Mouse (Mus musculus) stomach, embryonic 15.5 days (tissue): ENCODE data around the gene Polr3f. TPM values are rescaled to one million over a fixed set of nuclear protein-coding genes. Genes with fewer than 3 reads are reported as not detected.
A peak's percentile ranks its signal among the peaks of the same experiment; 100 is the strongest.

Experiments
- ATAC-seq: fragments of 200-750 bp; cut with Nextera tagmentation; 2 replicates; pipeline ENCODE4 v1.8.0; 2017; ENCODE audit warnings: low read depth, moderate number of reproducible peaks, moderate TSS enrichment; ENCODE audit not compliant: insufficient read depth, low FRiP score
- H3K27ac ChIP-seq: fragments of 300-500 bp; sonication (generic); 2 replicates; pipeline ENCODE4 v1.5.1; 2015; ENCODE audit warnings: mild to moderate bottlenecking, inconsistent platforms
- H3K27me3 ChIP-seq: fragments of 300-500 bp; sonication (generic); replicated peaks from 2 replicates; pipeline ENCODE4 v1.6.1; 2015; ENCODE audit warnings: inconsistent platforms
- H3K36me3 ChIP-seq: fragments of 300-500 bp; sonication (generic); 2 replicates; pipeline ENCODE4 v1.6.1; 2015; ENCODE audit warnings: inconsistent platforms
- H3K4me1 ChIP-seq: fragments of 300-500 bp; sonication (generic); 2 replicates; pipeline ENCODE4 v1.6.1; 2015; ENCODE audit warnings: inconsistent platforms
- H3K4me2 ChIP-seq: fragments of 300-500 bp; sonication (generic); 2 replicates; pipeline ENCODE4 v1.6.1; 2015; ENCODE audit warnings: mild to moderate bottlenecking, inconsistent platforms
- H3K4me3 ChIP-seq: fragments of 300-500 bp; sonication (generic); replicated peaks from 2 replicates; pipeline ENCODE4 v1.5.1; 2015; ENCODE audit warnings: inconsistent platforms
- H3K9ac ChIP-seq: fragments of 300-500 bp; sonication (generic); 2 replicates; pipeline ENCODE4 v1.6.1; 2015; ENCODE audit warnings: inconsistent platforms
- H3K9me3 ChIP-seq: fragments of 300-500 bp; sonication (generic); 2 replicates; pipeline ENCODE4 v1.6.1; 2016; ENCODE audit warnings: inconsistent platforms
- WGBS: fragments of 180-500 bp; shearing (Covaris S2); methylation state at CpG from one replicate; pipeline ENCODE4 v1.1.7; 2015; 5-methylcytosine and 5-hydroxymethylcytosine counted together
- polyA plus RNA-seq: library from polyadenylated mRNA; unstranded; fragments of >200 nt; fragmentation: Nextera tagmentation; extraction: Ambion mirVana; gene quantifications from 2 replicates; pipeline ENCODE4 v1.2.1, GENCODE M21; 2015

Polr3f gene
- polyA plus RNA-seq: 21.9 and 22.6 TPM in 2 replicates

GRCm38 (mm10) chr2:144526981-144527820, at the start of gene Polr3f, which contains the start of gene Dzank1:
Gene Polr3f, plus strand, starts transcription at chr2:144527718.
Gene Dzank1, minus strand, starts transcription at chr2:144527414.
- under 1% methylated on average over 56 of the region's 56 CpGs for WGBS
- Histone ChIP-seq H3K4me2 (peak within 1 kb of the TSS; percentile 94), H3K9me3 (no peaks in the 10 kb centered on the region), H3K27me3 (peaks cover 9% of the 10 kb centered on the region; the same call in 1 of the 2 replicates), H3K4me1 (peaks cover 10% of the 10 kb centered on the region), H3K27ac (peak within 1 kb of the TSS; percentile 91), H3K4me3 (peak within 1 kb of the TSS; percentile 94), H3K36me3 (peaks cover 4% of the 10 kb centered on the region; the same call in 1 of the 2 replicates), H3K9ac (peak within 1 kb of the TSS; percentile 88)
- peak; percentile 98 for ATAC-seq

DNA sequence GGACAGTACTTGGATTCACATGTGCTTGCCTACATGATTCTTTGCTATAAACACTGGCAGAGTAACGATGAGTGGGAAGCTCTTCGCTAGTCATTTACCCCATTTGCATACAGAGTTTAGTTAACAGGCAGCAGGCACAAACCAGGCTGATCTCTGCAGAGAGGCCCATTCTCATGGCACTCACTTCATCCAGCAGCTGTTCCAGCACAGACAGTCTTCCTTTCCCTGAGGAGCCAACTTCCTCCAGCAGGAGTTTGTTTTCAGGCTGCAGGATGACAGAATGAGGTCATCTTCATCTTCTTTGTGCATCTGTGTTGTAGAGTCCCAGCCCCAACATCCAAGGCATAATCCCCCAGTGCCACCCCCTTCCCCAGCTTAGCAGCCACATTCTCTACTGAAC, 48.1 kb upstream of the Polr3f start:
- Histone ChIP-seq H3K27ac (no peak overlapping the region), H3K4me2 (no peak overlapping the region), H3K9me3 (no peaks in the 10 kb centered on the region), H3K4me3 (no peak overlapping the region), H3K9ac (no peak overlapping the region), H3K27me3 (no peaks in the 10 kb centered on the region), H3K36me3 (no peaks in the 10 kb centered on the region), H3K4me1 (no peaks in the 10 kb centered on the region)
- 71% methylated on average over 2 of the region's 2 CpGs for WGBS
- ATAC-seq: no peak

- H3K4me2 ChIP-seq: no peak overlapping the region
- peaks cover 4% of the 10 kb centered on the region; the same call in 1 of the 2 replicates for H3K4me1 ChIP-seq
- H3K36me3 ChIP-seq: no peaks in the 10 kb centered on the region
- H3K4me3 ChIP-seq: no peak overlapping the region
- no peaks in the 10 kb centered on the region for H3K27me3 ChIP-seq
- ATAC-seq: no peak
- H3K9ac ChIP-seq: no peak overlapping the region
- H3K27ac ChIP-seq: no peak overlapping the region
- WGBS: 69% methylated on average over 1 of the region's 1 CpGs
- H3K9me3 ChIP-seq: no peaks in the 10 kb centered on the region
Observed at GRCm38 (mm10) chr2:144484084-144484483, 43.4 kb upstream of the Polr3f start.

DNA sequence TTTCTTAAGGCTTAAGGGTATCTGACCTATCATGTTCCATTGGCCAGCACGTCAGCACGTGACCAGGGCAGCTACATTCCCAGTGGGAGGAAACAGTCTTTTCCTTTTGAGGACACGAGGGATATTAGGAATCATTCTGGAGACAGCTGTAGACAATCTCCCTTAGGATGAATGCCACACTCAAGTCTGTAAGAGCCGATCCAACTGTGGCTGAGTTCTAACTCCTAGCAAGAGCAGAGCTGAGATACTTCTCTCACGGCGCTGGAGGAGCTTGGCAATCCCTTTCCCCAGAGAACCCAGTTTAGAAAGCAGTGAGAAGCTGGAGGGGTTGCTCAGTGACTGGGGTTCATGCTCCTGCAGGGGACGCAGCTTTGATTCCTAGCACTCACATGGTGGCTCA, 42.1 kb upstream of the Polr3f start:
- Histone ChIP-seq H3K4me2 (no peak overlapping the region), H3K9me3 (no peaks in the 10 kb centered on the region), H3K9ac (no peak overlapping the region), H3K27ac (no peak overlapping the region), H3K36me3 (no peaks in the 10 kb centered on the region), H3K27me3 (no peaks in the 10 kb centered on the region), H3K4me3 (no peak overlapping the region), H3K4me1 (peaks cover 4% of the 10 kb centered on the region; the same call in 1 of the 2 replicates)
- 74% methylated on average over 7 of the region's 7 CpGs for WGBS
- no peak for ATAC-seq

GRCm38 (mm10) chr2:144487476-144487875, 40.0 kb upstream of the Polr3f start:
- 0 out of 2 replicates have a peak overlapping the region, but pooled peaks have one; percentile 7 for H3K27ac ChIP-seq
- peaks cover 4% of the 10 kb centered on the region; the same call in 1 of the 2 replicates for H3K4me1 ChIP-seq
- H3K9me3 ChIP-seq: no peaks in the 10 kb centered on the region
- 51% methylated on average over 6 of the region's 6 CpGs for WGBS
- no peak overlapping the region for H3K4me2 ChIP-seq
- ATAC-seq: no peak
- no peaks in the 10 kb centered on the region for H3K36me3 ChIP-seq
- no peaks in the 10 kb centered on the region for H3K27me3 ChIP-seq
- no peak overlapping the region for H3K9ac ChIP-seq
- no peak overlapping the region for H3K4me3 ChIP-seq

DNA sequence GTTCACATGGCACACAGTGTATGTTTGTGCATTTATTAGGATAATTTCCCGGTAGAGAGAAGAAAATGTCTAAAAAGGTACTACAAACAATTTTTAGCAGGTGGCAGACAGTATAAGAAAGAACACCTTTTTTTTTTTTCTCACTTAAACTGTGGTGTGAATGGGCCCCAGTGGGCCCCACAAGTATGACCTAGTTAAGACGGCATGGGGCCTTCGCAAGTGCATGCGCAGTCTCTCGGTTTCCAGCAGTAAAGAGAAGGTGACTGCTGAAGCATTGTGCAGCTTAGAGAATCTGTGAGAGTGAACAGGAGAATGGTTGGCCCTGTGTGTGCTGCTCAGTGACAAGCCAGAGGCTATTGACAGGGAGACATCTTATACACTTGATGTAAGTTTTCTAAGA, 38.2 kb upstream of the Polr3f start:
- H3K27me3 ChIP-seq: no peaks in the 10 kb centered on the region
- H3K9me3 ChIP-seq: no peaks in the 10 kb centered on the region
- H3K4me2 ChIP-seq: no peak overlapping the region
- H3K4me1 ChIP-seq: peaks cover 4% of the 10 kb centered on the region; the same call in 1 of the 2 replicates
- no peaks in the 10 kb centered on the region for H3K36me3 ChIP-seq
- H3K27ac ChIP-seq: no peak overlapping the region
- no peak overlapping the region for H3K9ac ChIP-seq
- no peak overlapping the region for H3K4me3 ChIP-seq
- 86% methylated on average over 5 of the region's 5 CpGs for WGBS
- no peak for ATAC-seq

- Histone ChIP-seq H3K4me1 (no peaks in the 10 kb centered on the region), H3K9me3 (no peaks in the 10 kb centered on the region), H3K9ac (no peak overlapping the region), H3K36me3 (no peaks in the 10 kb centered on the region), H3K27me3 (no peaks in the 10 kb centered on the region), H3K4me2 (no peak overlapping the region), H3K4me3 (no peak overlapping the region), H3K27ac (no peak overlapping the region)
- no peak for ATAC-seq
- WGBS: 82% methylated on average over 6 of the region's 6 CpGs
Observed at GRCm38 (mm10) chr2:144502134-144502533, 25.4 kb upstream of the Polr3f start.

- Histone ChIP-seq H3K9me3 (no peaks in the 10 kb centered on the region), H3K4me1 (no peaks in the 10 kb centered on the region), H3K9ac (no peak overlapping the region), H3K27ac (no peak overlapping the region), H3K27me3 (no peaks in the 10 kb centered on the region), H3K4me3 (no peak overlapping the region), H3K36me3 (no peaks in the 10 kb centered on the region), H3K4me2 (no peak overlapping the region)
- ATAC-seq: no peak
- WGBS: 76% methylated on average over 3 of the region's 3 CpGs
Observed at GRCm38 (mm10) chr2:144514619-144515018, 12.9 kb upstream of the Polr3f start.

DNA sequence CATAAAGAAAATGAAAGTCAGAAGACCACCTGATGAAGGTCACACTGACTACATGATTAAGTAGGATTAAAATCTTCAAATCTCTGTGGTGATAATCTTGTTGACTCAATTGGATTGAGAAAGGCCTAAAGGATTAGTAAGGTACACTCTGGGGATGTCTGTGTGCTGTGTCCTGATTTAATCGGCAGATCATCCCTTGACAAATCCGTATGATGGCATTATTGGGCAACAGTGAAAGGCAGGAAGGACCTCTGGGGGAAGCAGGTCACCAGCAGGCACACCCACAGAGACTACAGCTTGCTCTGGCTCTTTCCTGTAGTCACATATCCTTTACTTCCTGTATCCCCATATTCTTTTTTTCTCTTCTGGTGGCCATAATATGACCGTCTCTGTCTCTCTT, 7.7 kb upstream of the Polr3f start:
- H3K9ac ChIP-seq: no peak overlapping the region
- no peaks in the 10 kb centered on the region for H3K9me3 ChIP-seq
- H3K27ac ChIP-seq: no peak overlapping the region
- no peaks in the 10 kb centered on the region for H3K4me1 ChIP-seq
- WGBS: 75% methylated on average over 3 of the region's 3 CpGs
- H3K27me3 ChIP-seq: no peaks in the 10 kb centered on the region
- no peak for ATAC-seq
- H3K4me2 ChIP-seq: no peak overlapping the region
- H3K4me3 ChIP-seq: no peak overlapping the region
- no peaks in the 10 kb centered on the region for H3K36me3 ChIP-seq

DNA sequence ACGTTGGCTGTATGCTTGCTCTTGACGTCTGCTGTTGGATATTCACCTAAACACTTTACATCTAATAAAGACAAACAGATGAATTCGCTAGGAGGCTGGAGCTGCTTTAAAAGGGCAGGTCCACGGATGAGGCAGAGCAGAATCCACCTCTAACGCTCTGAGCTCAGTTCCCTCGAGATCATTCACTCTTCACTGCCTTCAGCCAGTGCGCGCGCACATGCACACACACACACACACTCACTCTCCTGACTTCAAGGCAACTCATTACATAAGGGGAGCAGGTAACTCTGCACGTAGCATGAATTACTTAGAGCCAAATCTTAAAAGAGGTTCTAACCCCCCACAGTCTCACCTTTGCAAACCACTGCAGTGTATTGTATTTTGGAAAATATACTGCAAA, 1.7 kb upstream of the Polr3f start:
- H3K9me3 ChIP-seq: no peaks in the 10 kb centered on the region
- no peak overlapping the region for H3K9ac ChIP-seq
- no peak overlapping the region for H3K4me2 ChIP-seq
- no peak for ATAC-seq
- no peak overlapping the region for H3K27ac ChIP-seq
- H3K27me3 ChIP-seq: peaks cover 9% of the 10 kb centered on the region; the same call in 1 of the 2 replicates
- peaks cover 10% of the 10 kb centered on the region for H3K4me1 ChIP-seq
- no peak overlapping the region for H3K4me3 ChIP-seq
- H3K36me3 ChIP-seq: no peaks in the 10 kb centered on the region
- 60% methylated on average over 10 of the region's 10 CpGs for WGBS

- Histone ChIP-seq H3K27me3 (peaks cover 9% of the 10 kb centered on the region; the same call in 1 of the 2 replicates), H3K4me2 (peak overlapping the region; percentile 94), H3K36me3 (peaks cover 6% of the 10 kb centered on the region; the same call in 1 of the 2 replicates), H3K4me3 (peak overlapping the region; percentile 94), H3K9ac (peak overlapping the region; percentile 88), H3K9me3 (no peaks in the 10 kb centered on the region), H3K27ac (peak overlapping the region; percentile 91), H3K4me1 (peaks cover 10% of the 10 kb centered on the region)
- WGBS: under 1% methylated on average over 24 of the region's 25 CpGs
- ATAC-seq: peak; percentile 41
Observed at GRCm38 (mm10) chr2:144527821-144528174, 280 bp downstream of the Polr3f start.

DNA sequence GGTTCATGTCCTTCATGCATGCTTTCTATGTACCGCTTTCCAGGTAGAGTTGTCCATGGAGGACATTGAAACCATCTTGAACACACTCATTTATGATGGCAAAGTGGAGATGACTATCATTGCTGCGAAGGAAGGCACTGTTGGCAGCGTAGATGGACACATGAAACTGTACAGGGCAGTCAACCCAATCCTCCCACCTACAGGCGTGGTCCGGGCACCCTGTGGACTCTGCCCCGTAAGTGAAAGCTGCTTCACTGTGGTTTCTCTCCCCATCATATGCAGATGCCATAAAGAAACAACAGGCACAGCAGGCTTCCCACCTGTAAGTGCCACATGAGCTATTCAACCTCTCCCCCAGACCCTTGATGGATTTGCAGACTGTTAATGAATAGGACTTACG, 9.6 kb downstream of the Polr3f start:
- ATAC-seq: no peak
- Histone ChIP-seq H3K4me3 (no peak overlapping the region), H3K36me3 (peaks cover 68% of the 10 kb centered on the region), H3K4me2 (no peak overlapping the region), H3K9me3 (no peaks in the 10 kb centered on the region), H3K27ac (no peak overlapping the region), H3K27me3 (no peaks in the 10 kb centered on the region), H3K9ac (no peak overlapping the region), H3K4me1 (no peaks in the 10 kb centered on the region)
- 92% methylated on average over 7 of the region's 7 CpGs for WGBS
